Mouse (Mus musculus): Measurements from ENCODE around the gene Dner.

GRCm38 (mm10) chr1:84418511-84418910 lies 277.5 kb downstream of the Dner start:
- no peak for TF ChIP-seq CTCF (IDR thresholded peaks at IDR 0.05; ENCODE audit: extremely low read depth, insufficient read depth, insufficient read length, insufficient replicate concordance)
- TF ChIP-seq POLR2A (IDR thresholded peaks at IDR 0.05; ENCODE audit: low read depth, low read length): no peak

Data from spleen, adult 2 months (tissue).